Mouse (Mus musculus): Measurements from ENCODE around the gene 1700001C19Rik. TPM values are rescaled to one million over a fixed set of nuclear protein-coding genes. Genes with fewer than 3 reads are reported as not detected.

The 1700001C19Rik gene
- total and polyA plus RNA-seq, 2 experiments from 2014 or later, result 0.22 to 0.46 TPM

DNA sequence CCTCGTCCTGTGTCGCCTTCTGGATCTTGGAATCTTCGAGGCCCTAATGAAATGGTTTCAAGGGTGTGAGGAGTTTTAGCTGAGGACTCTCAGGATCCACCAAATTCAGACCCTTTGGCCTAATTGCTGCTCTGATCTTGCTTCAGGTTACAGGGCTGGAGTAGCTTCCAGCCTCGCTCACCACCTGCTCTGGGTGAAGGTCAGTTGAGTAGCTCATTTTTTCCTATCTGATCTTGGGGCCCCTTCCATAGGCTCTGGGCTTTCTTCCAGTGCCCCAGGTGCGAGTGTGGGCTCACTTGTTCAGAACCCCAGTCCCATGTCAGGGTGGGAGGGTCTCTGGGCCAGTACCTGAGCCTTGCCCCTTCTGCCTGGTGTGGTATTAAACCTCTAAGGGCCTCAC lies 12.3 kb upstream of the 1700001C19Rik start:
- ATAC-seq (ENCODE audit: low FRiP score) (no peak), DNase-seq (ENCODE audit: low spot score) (no peak)
- H3K9me3 ChIP-seq (ENCODE audit: low read length), result no peaks in the 10 kb centered on the region
- no peak overlapping the region for H3K4me2 ChIP-seq (ENCODE audit: low read depth, low read length, poor library complexity, severe bottlenecking)
- no peaks in the 10 kb centered on the region for H3K4me1 ChIP-seq (ENCODE audit: insufficient read depth, low read length)
- H3K9ac ChIP-seq (replicated peaks; ENCODE audit: low read length, poor library complexity, severe bottlenecking), result no peak overlapping the region
- TF ChIP-seq CTCF (IDR thresholded peaks at IDR 0.05), result no peak
- WGBS, result 82% methylated on average over 5 of the region's 5 CpGs
- H3K36me3 ChIP-seq (ENCODE audit: insufficient read depth, low read length), result no peaks in the 10 kb centered on the region
- H3K27me3 ChIP-seq (ENCODE audit: insufficient read depth, low read length), result no peaks in the 10 kb centered on the region
- no peak overlapping the region for H3K27ac ChIP-seq (ENCODE audit: low read depth, low read length)
- H3K4me3 ChIP-seq (ENCODE audit: low read depth, low read length), result no peak overlapping the region

DNA sequence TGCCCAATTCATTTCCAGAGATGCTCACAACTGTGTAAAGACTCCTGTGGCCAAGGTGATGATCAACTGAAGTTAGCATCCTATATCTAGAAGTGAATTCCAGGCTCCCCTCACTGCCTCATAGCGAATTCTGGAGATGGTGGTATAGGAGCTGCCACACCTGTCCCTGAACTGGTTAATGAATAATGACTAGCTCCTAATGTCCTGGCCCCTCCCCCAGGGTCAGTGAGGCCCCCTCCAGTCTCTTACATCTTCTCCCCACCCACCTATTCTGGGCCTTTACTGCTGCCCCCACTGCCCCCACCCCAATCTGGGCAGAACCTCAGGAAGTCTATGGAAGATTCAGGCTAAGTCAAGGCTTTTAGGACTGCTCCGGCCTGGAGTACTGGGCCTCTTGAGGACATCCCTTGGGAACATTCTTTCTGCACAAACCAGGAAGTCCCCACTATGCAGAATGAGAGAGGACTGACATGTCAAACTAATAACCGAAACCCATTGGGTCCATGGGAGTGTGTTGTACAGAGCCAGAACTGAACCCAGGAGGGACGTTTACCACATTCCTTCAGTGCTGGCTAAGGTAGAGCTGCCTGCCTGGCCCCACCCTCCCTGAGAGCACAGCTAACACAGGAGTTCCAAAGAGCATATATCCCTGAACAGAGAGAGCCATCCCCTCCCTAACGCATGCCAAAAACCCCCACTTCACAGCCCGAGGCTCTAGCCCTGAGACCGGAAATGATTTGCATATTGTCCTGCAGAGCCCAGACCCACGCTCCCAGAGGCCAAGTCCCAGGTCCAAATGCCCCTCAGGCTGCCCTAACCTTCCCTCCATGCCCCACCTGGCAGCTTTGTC lies 11.6 kb upstream of the 1700001C19Rik start:
- no peak for TF ChIP-seq CTCF (IDR thresholded peaks at IDR 0.05)
- DNase-seq (ENCODE audit: low spot score) (no peak), ATAC-seq (ENCODE audit: low FRiP score) (no peak)
- Histone ChIP-seq H3K4me1 (ENCODE audit: insufficient read depth, low read length) (no peaks in the 10 kb centered on the region), H3K4me2 (ENCODE audit: low read depth, low read length, poor library complexity, severe bottlenecking) (no peak overlapping the region), H3K4me3 (ENCODE audit: low read depth, low read length) (no peak overlapping the region), H3K27ac (ENCODE audit: low read depth, low read length) (no peak overlapping the region), H3K27me3 (ENCODE audit: insufficient read depth, low read length) (no peaks in the 10 kb centered on the region), H3K36me3 (ENCODE audit: insufficient read depth, low read length) (no peaks in the 10 kb centered on the region), H3K9ac (replicated peaks; ENCODE audit: low read length, poor library complexity, severe bottlenecking) (no peak overlapping the region), H3K9me3 (ENCODE audit: low read length) (no peaks in the 10 kb centered on the region)
- 46% methylated on average over 8 of the region's 8 CpGs for WGBS

DNA sequence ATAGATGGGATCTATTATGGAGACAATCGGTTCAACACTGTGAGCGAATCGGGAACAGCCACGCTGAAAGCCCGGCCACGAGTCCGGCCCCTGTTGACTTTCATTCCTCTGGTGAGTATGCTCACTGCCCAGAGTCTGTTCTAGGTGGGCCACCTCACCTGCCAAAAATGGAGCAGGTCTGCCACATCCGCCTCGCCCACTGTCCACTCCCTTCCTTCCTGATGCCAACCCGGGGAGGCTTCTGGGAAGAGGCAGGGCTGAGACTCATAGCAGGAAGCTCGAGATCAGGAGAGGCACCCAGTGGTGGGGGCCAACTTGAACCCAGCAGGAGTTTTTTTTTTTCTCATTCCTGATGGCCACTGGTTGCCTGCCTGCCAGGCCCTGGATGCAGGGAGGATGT lies 9.4 kb upstream of the 1700001C19Rik start:
- no peak overlapping the region for H3K4me3 ChIP-seq (ENCODE audit: low read depth, low read length)
- H3K27ac ChIP-seq (ENCODE audit: low read depth, low read length), result no peak overlapping the region
- no peaks in the 10 kb centered on the region for H3K36me3 ChIP-seq (ENCODE audit: insufficient read depth, low read length)
- H3K9ac ChIP-seq (replicated peaks; ENCODE audit: low read length, poor library complexity, severe bottlenecking), result no peak overlapping the region
- no peak for ATAC-seq (ENCODE audit: low FRiP score)
- DNase-seq (ENCODE audit: low spot score), result no peak
- H3K4me1 ChIP-seq (ENCODE audit: insufficient read depth, low read length), result no peaks in the 10 kb centered on the region
- H3K27me3 ChIP-seq (ENCODE audit: insufficient read depth, low read length), result no peaks in the 10 kb centered on the region
- no peaks in the 10 kb centered on the region for H3K9me3 ChIP-seq (ENCODE audit: low read length)
- TF ChIP-seq CTCF (IDR thresholded peaks at IDR 0.05), result no peak
- H3K4me2 ChIP-seq (ENCODE audit: low read depth, low read length, poor library complexity, severe bottlenecking), result no peak overlapping the region
- WGBS, result 90% methylated on average over 11 of the region's 11 CpGs

DNA sequence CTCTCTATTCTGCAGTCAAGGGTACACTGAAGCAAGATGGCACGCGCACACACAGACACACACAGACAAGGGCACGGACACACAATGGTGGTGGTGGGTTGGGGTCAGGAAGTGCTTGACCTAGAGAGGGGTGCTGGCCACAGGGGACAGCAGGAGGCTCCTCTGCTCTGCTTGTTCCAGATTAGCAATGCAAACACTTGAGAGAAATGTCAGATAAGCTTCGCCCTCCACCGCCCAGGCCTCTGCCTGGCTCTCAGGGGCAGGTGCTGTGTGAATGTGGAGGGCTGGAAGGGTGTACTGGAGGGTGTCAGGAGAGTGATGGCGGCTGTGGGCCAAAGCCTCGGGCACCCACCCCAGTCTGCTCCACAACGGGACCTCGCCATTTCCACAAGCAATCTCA lies 8.8 kb upstream of the 1700001C19Rik start:
- H3K4me2 ChIP-seq (ENCODE audit: low read depth, low read length, poor library complexity, severe bottlenecking), result no peak overlapping the region
- no peak overlapping the region for H3K9ac ChIP-seq (replicated peaks; ENCODE audit: low read length, poor library complexity, severe bottlenecking)
- H3K27ac ChIP-seq (ENCODE audit: low read depth, low read length), result no peak overlapping the region
- WGBS, result 72% methylated on average over 9 of the region's 9 CpGs
- H3K36me3 ChIP-seq (ENCODE audit: insufficient read depth, low read length), result no peaks in the 10 kb centered on the region
- TF ChIP-seq CTCF (IDR thresholded peaks at IDR 0.05), result no peak
- H3K9me3 ChIP-seq (ENCODE audit: low read length), result no peaks in the 10 kb centered on the region
- H3K27me3 ChIP-seq (ENCODE audit: insufficient read depth, low read length), result no peaks in the 10 kb centered on the region
- DNase-seq (ENCODE audit: low spot score), result no peak
- no peaks in the 10 kb centered on the region for H3K4me1 ChIP-seq (ENCODE audit: insufficient read depth, low read length)
- ATAC-seq (ENCODE audit: low FRiP score), result no peak
- H3K4me3 ChIP-seq (ENCODE audit: low read depth, low read length), result no peak overlapping the region

DNA sequence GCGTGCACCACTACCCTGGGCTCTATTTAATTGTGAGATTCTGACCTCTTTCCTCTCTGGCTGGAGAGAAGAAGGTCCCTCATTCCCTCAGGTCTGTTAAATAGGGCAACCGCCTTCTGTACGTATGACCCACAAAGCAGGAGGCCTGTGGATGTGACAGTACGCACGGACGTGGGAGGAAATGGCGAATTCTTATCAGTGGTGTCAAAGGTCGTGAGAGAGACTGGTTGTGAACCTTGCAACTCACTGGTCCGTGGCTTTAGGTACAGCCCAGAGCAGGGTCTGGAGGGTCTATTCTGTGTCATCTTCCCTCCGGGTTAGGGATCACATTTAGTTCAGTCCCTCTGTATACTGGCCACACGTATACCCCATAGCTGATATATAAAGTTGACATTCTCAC lies 8.3 kb upstream of the 1700001C19Rik start:
- no peak for TF ChIP-seq CTCF (IDR thresholded peaks at IDR 0.05)
- H3K4me2 ChIP-seq (ENCODE audit: low read depth, low read length, poor library complexity, severe bottlenecking), result no peak overlapping the region
- no peaks in the 10 kb centered on the region for H3K27me3 ChIP-seq (ENCODE audit: insufficient read depth, low read length)
- H3K4me3 ChIP-seq (ENCODE audit: low read depth, low read length), result no peak overlapping the region
- H3K9ac ChIP-seq (replicated peaks; ENCODE audit: low read length, poor library complexity, severe bottlenecking), result no peak overlapping the region
- no peaks in the 10 kb centered on the region for H3K9me3 ChIP-seq (ENCODE audit: low read length)
- peaks cover 2% of the 10 kb centered on the region; the same call in 1 of the 2 replicates for H3K4me1 ChIP-seq (ENCODE audit: insufficient read depth, low read length)
- no peaks in the 10 kb centered on the region for H3K36me3 ChIP-seq (ENCODE audit: insufficient read depth, low read length)
- 73% methylated on average over 11 of the region's 11 CpGs for WGBS
- DNase-seq (ENCODE audit: low spot score), result no peak
- no peak for ATAC-seq (ENCODE audit: low FRiP score)
- H3K27ac ChIP-seq (ENCODE audit: low read depth, low read length), result no peak overlapping the region

DNA sequence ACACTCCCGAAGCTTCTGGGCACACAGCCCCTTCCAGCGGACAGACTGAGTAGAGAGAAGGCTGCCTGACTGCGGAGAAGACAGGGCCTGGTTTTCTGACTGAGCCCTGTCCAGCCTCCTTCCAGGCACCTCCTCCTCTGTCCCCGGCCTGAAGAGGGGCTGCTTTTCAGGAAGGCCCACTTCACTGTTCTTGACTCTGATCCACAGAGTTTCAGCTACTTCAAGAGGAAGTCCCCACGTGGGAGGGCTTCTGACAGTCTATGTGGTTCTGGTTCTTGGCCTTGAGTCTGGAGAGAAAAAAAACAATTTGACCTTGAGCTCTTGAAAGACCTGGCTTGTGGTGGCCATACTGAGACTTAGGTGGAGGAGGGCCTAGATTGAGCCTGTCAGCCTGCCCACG lies 6.9 kb upstream of the 1700001C19Rik start:
- DNase-seq (ENCODE audit: low spot score) (no peak), ATAC-seq (ENCODE audit: low FRiP score) (no peak)
- no peak for TF ChIP-seq CTCF (IDR thresholded peaks at IDR 0.05)
- Histone ChIP-seq H3K4me2 (ENCODE audit: low read depth, low read length, poor library complexity, severe bottlenecking) (no peak overlapping the region), H3K4me1 (ENCODE audit: insufficient read depth, low read length) (peaks cover 6% of the 10 kb centered on the region; the same call in 1 of the 2 replicates), H3K9me3 (ENCODE audit: low read length) (no peaks in the 10 kb centered on the region), H3K27ac (ENCODE audit: low read depth, low read length) (no peak overlapping the region), H3K9ac (replicated peaks; ENCODE audit: low read length, poor library complexity, severe bottlenecking) (no peak overlapping the region), H3K36me3 (ENCODE audit: insufficient read depth, low read length) (no peaks in the 10 kb centered on the region), H3K27me3 (ENCODE audit: insufficient read depth, low read length) (no peaks in the 10 kb centered on the region), H3K4me3 (ENCODE audit: low read depth, low read length) (no peak overlapping the region)
- WGBS, result 77% methylated on average over 6 of the region's 6 CpGs
